Mouse (Mus musculus) lung, embryonic 16.5 days (tissue): Measurements from ENCODE around the gene Cebpz. TPM values are rescaled to one million over a fixed set of nuclear protein-coding genes. Genes with fewer than 3 reads are reported as not detected.

Source experiments
- ATAC-seq: fragments of 200-750 bp; cut with Nextera tagmentation; 2 replicates; pipeline ENCODE4 v1.8.0; 2017; ENCODE audit warnings: low read depth, mild to moderate bottlenecking, moderate library complexity
- H3K27ac ChIP-seq: fragments of 300-500 bp; sonication (generic); 2 replicates; pipeline ENCODE4 v1.5.1; 2014; ENCODE audit warnings: mild to moderate bottlenecking, control low read depth, low read length
- H3K27me3 ChIP-seq: fragments of 300-500 bp; sonication (generic); 2 replicates; pipeline ENCODE4 v1.6.1; 2014; ENCODE audit warnings: low read depth, low read length, mixed read lengths; ENCODE audit not compliant: control insufficient read depth, insufficient read depth
- H3K36me3 ChIP-seq: fragments of 300-500 bp; sonication (generic); 2 replicates; pipeline ENCODE4 v1.6.1; 2014; ENCODE audit warnings: low read length; ENCODE audit not compliant: control insufficient read depth, insufficient read depth
- H3K4me1 ChIP-seq: fragments of 300-500 bp; sonication (generic); replicated peaks from 2 replicates; pipeline ENCODE4 v1.6.1; 2014; ENCODE audit warnings: low read length, mixed read lengths; ENCODE audit not compliant: control insufficient read depth, insufficient read depth
- H3K4me2 ChIP-seq: fragments of 300-500 bp; sonication (generic); 2 replicates; pipeline ENCODE4 v1.6.1; 2014; ENCODE audit warnings: low read depth, low read length, control low read depth
- H3K4me3 ChIP-seq: fragments of 300-500 bp; sonication (generic); 2 replicates; pipeline ENCODE4 v1.5.1; 2014; ENCODE audit warnings: mild to moderate bottlenecking, low read length, control low read depth
- H3K9ac ChIP-seq: fragments of 300-500 bp; sonication (generic); 2 replicates; pipeline ENCODE4 v1.6.1; 2014; ENCODE audit warnings: low read length, control low read depth
- H3K9me3 ChIP-seq: fragments of 300-500 bp; sonication (generic); 2 replicates; pipeline ENCODE4 v1.6.1; 2016; ENCODE audit warnings: low read length; ENCODE audit not compliant: control insufficient read depth
- WGBS: fragments of 180-500 bp; shearing (Covaris S2); extraction: QIAGEN DNeasy Blood & Tissue Kit; methylation state at CpG from one replicate; pipeline ENCODE4 v1.1.7; 2014; 5-methylcytosine and 5-hydroxymethylcytosine counted together
- polyA plus RNA-seq: library from polyadenylated mRNA; unstranded; fragments of >200 nt; fragmentation: Nextera tagmentation; extraction: Ambion mirVana; gene quantifications from 2 replicates; pipeline ENCODE4 v1.2.1, GENCODE M21; 2015

The Cebpz gene
- polyA plus RNA-seq, 1 experiment from 2014 or later = 56.1 TPM

- Histone ChIP-seq H3K9ac (no peak overlapping the region), H3K36me3 (peaks cover 44% of the 10 kb centered on the region), H3K27ac (no peak overlapping the region), H3K4me2 (no peak overlapping the region), H3K4me1 (peaks cover 3% of the 10 kb centered on the region; the same call in 1 of the 2 replicates), H3K4me3 (no peak overlapping the region), H3K27me3 (no peaks in the 10 kb centered on the region), H3K9me3 (no peaks in the 10 kb centered on the region)
- ATAC-seq = no peak
- 90% methylated on average over 5 of the region's 5 CpGs for WGBS
Observed at GRCm38 (mm10) chr17:78951225-78951624, 14.4 kb upstream of the Cebpz start.

- peaks cover 10% of the 10 kb centered on the region; the same call in 1 of the 2 replicates for H3K36me3 ChIP-seq
Observed at GRCm38 (mm10) chr17:78942579-78942978, 5.7 kb upstream of the Cebpz start.

GRCm38 (mm10) chr17:78938927-78939326 lies 2.1 kb upstream of the Cebpz start:
- no peak overlapping the region for H3K27ac ChIP-seq
- peaks cover 8% of the 10 kb centered on the region; the same call in 1 of the 2 replicates for H3K4me1 ChIP-seq
- H3K9ac ChIP-seq = no peak overlapping the region
- no peaks in the 10 kb centered on the region for H3K27me3 ChIP-seq
- H3K9me3 ChIP-seq = no peaks in the 10 kb centered on the region
- H3K4me2 ChIP-seq = no peak overlapping the region
- peaks cover 15% of the 10 kb centered on the region for H3K36me3 ChIP-seq
- ATAC-seq = no peak
- no peak overlapping the region for H3K4me3 ChIP-seq
- WGBS = 91% methylated on average over 4 of the region's 4 CpGs

More at GRCm38 (mm10) chr17:78942579-78942978, 5.7 kb upstream of the Cebpz start:
- H3K9ac ChIP-seq = no peak overlapping the region
- no peaks in the 10 kb centered on the region for H3K9me3 ChIP-seq
- no peak overlapping the region for H3K27ac ChIP-seq
- ATAC-seq = no peak
- H3K4me1 ChIP-seq = peaks cover 3% of the 10 kb centered on the region; the same call in 1 of the 2 replicates
- H3K27me3 ChIP-seq = no peaks in the 10 kb centered on the region
- H3K4me2 ChIP-seq = no peak overlapping the region
- no peak overlapping the region for H3K4me3 ChIP-seq
- 44% methylated on average over 11 of the region's 11 CpGs for WGBS

GRCm38 (mm10) chr17:78937229-78937853 lies 475 bp upstream of the Cebpz start:
- H3K9me3 ChIP-seq = no peaks in the 10 kb centered on the region
- H3K27me3 ChIP-seq = no peaks in the 10 kb centered on the region
- WGBS = 5% methylated on average over 26 of the region's 26 CpGs
- H3K4me1 ChIP-seq = peaks cover 8% of the 10 kb centered on the region; the same call in 1 of the 2 replicates
- 0 out of 2 replicates have a peak, but pooled peaks have one; percentile 16 for ATAC-seq
- peak overlapping the region; percentile 62 for H3K4me2 ChIP-seq
- peak overlapping the region; percentile 59 for H3K27ac ChIP-seq
- H3K36me3 ChIP-seq = peaks cover 19% of the 10 kb centered on the region
- peak overlapping the region; percentile 81 for H3K9ac ChIP-seq
- peak overlapping the region; percentile 79 for H3K4me3 ChIP-seq

GRCm38 (mm10) chr17:78935857-78936256 lies 1.0 kb downstream of the Cebpz start:
- H3K4me1 ChIP-seq = peaks cover 8% of the 10 kb centered on the region; the same call in 1 of the 2 replicates
- H3K9ac ChIP-seq = peak overlapping the region; percentile 81; the same call in 1 of the 2 replicates
- H3K36me3 ChIP-seq = peaks cover 24% of the 10 kb centered on the region
- no peak for ATAC-seq
- H3K4me2 ChIP-seq = peak overlapping the region; percentile 62
- no peaks in the 10 kb centered on the region for H3K27me3 ChIP-seq
- H3K27ac ChIP-seq = no peak overlapping the region
- peak overlapping the region; percentile 79 for H3K4me3 ChIP-seq
- WGBS = 71% methylated on average over 2 of the region's 2 CpGs
- no peaks in the 10 kb centered on the region for H3K9me3 ChIP-seq

- Histone ChIP-seq H3K4me1 (peaks cover 14% of the 10 kb centered on the region), H3K4me3 (peak overlapping the region; percentile 79), H3K9me3 (no peaks in the 10 kb centered on the region), H3K4me2 (peak overlapping the region; percentile 89), H3K9ac (peak overlapping the region; percentile 90; the same call in 1 of the 2 replicates), H3K36me3 (peaks cover 24% of the 10 kb centered on the region), H3K27ac (0 out of 2 replicates have a peak overlapping the region, but pooled peaks have one; percentile 6), H3K27me3 (no peaks in the 10 kb centered on the region)
- WGBS = 45% methylated on average over 6 of the region's 6 CpGs
- no peak for ATAC-seq
Observed at GRCm38 (mm10) chr17:78917696-78918095, 19.2 kb downstream of the Cebpz start.

- peak overlapping the region; percentile 79 for H3K4me3 ChIP-seq
- H3K27me3 ChIP-seq = no peaks in the 10 kb centered on the region
- peaks cover 14% of the 10 kb centered on the region for H3K4me1 ChIP-seq
- H3K9me3 ChIP-seq = no peaks in the 10 kb centered on the region
- H3K27ac ChIP-seq = peak overlapping the region; percentile 95
- H3K4me2 ChIP-seq = peak overlapping the region; percentile 89
- H3K36me3 ChIP-seq = peaks cover 19% of the 10 kb centered on the region
- under 1% methylated on average over 11 of the region's 11 CpGs for WGBS
- 0 out of 2 replicates have a peak, but pooled peaks have one; percentile 17 for ATAC-seq
- peak overlapping the region; percentile 90 for H3K9ac ChIP-seq
Observed at GRCm38 (mm10) chr17:78916899-78917298, 20.0 kb downstream of the Cebpz start.

GRCm38 (mm10) chr17:78916369-78916813 lies 20.5 kb downstream of the Cebpz start, which contains the start of gene Cebpzos:
Gene Cebpzos (plus strand): TSS chr17:78916500.
- peak within 1 kb of the TSS; percentile 95 for H3K27ac ChIP-seq
- no peaks in the 10 kb centered on the region for H3K9me3 ChIP-seq
- H3K4me2 ChIP-seq = peak within 1 kb of the TSS; percentile 89
- peak within 1 kb of the TSS; percentile 79 for H3K4me3 ChIP-seq
- peak; percentile 95 for ATAC-seq
- WGBS = 0% methylated on average over 37 of the region's 37 CpGs
- H3K9ac ChIP-seq = peak within 1 kb of the TSS; percentile 90
- peaks cover 14% of the 10 kb centered on the region for H3K36me3 ChIP-seq
- peaks cover 14% of the 10 kb centered on the region for H3K4me1 ChIP-seq
- no peaks in the 10 kb centered on the region for H3K27me3 ChIP-seq

- Histone ChIP-seq H3K4me3 (peak overlapping the region; percentile 79), H3K27ac (peak overlapping the region; percentile 95), H3K36me3 (peaks cover 9% of the 10 kb centered on the region), H3K9ac (peak overlapping the region; percentile 90), H3K4me2 (peak overlapping the region; percentile 89), H3K4me1 (peaks cover 14% of the 10 kb centered on the region), H3K27me3 (no peaks in the 10 kb centered on the region), H3K9me3 (no peaks in the 10 kb centered on the region)
- WGBS = 47% methylated on average over 6 of the region's 6 CpGs
- ATAC-seq = peak; percentile 25
Observed at GRCm38 (mm10) chr17:78915772-78916171, 21.1 kb downstream of the Cebpz start.
